ENCODE assay signal across 18 mouse cellular contexts in the genomic region with DNA sequence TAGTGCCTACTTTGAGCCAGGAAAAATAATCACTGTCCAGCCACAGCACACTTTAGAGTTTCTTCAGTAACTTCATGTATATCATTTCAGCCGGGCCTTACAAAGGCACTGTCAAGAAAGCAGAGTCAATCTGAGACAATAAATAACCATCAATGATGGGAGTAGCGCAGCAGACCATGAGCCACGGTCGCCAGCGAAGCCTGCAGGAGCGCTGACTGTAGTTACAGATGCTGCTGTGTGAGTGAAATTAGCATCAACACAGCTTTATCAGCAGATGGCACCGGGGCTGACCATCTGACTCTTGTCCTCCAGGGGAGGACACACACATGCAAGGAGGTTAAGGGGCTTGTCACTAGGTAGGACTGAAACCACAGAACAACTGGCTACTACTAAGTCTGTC. TPM values are rescaled to one million over a fixed set of nuclear protein-coding genes. Genes with fewer than 3 reads are reported as not detected.
DNase-seq lines count a peak whose midpoint lies in the region; ATAC-seq and TF ChIP-seq lines count a peak whose summit lies in the region.
"Had no signal": no experiment of that assay in that cellular context is flagged by ENCODE, and none has a peak within 500 bp of the region (broad histone marks: within the 10 kb centered on the region; RNA-seq: fewer than 3 reads in every experiment).

No protein-coding gene starts in this region.

- H3K4me2 ChIP-seq in hindbrain, embryonic 11.5 days (replicated peaks; ENCODE audit: low read depth, low read length) = no peak overlapping the region
- H3K4me2 ChIP-seq in midbrain, embryonic 12.5 days (replicated peaks) = peak overlapping the region; percentile 15; the same call in 1 of the 2 replicates
- H3K4me2 ChIP-seq in neural tube, embryonic 14.5 days (ENCODE audit: low read depth, low read length) = no peak overlapping the region
- H3K4me2 ChIP-seq in kidney, embryonic 15.5 days = no peak overlapping the region
- H3K4me2 ChIP-seq: embryonic facial prominence, embryonic 15.5 days; heart, embryonic 12.5 days; liver, embryonic 15.5 days had no signal

- no peak for DNase-seq in layer of hippocampus, adult 2 months (ENCODE audit: low spot score in 2 of 2)
- no peak for DNase-seq in layer of hippocampus, postnatal 25 days (ENCODE audit: extremely low spot score in 1 of 2, low spot score in 1 of 2)
- peak; percentile 34 for DNase-seq in hindbrain, embryonic 11.5 days (ENCODE audit: low spot score)
- no peak for DNase-seq in spleen, adult 12 weeks (ENCODE audit: low spot score)
- DNase-seq: adrenal gland, adult 8-10 months; cerebellum, adult 9-10 months; heart, postnatal 36 days; kidney, postnatal 10 days; lung, postnatal 10 days; thymus, postnatal 4 days had no signal

- no peaks in the 10 kb centered on the region for H3K27me3 ChIP-seq in hindbrain, embryonic 11.5 days (ENCODE audit: control insufficient read depth, insufficient read depth, low read length)
- 0 out of 2 replicates have a peak, but pooled peaks cover 4% of the 10 kb centered on the region for H3K27me3 ChIP-seq in midbrain, embryonic 12.5 days
- H3K27me3 ChIP-seq in neural tube, embryonic 14.5 days (ENCODE audit: control insufficient read depth, insufficient read depth, low read length) = no peaks in the 10 kb centered on the region
- no peaks in the 10 kb centered on the region for H3K27me3 ChIP-seq in kidney, embryonic 15.5 days
- H3K27me3 ChIP-seq: embryonic facial prominence, embryonic 15.5 days; heart, embryonic 12.5 days; liver, embryonic 15.5 days had no signal

- no peak for TF ChIP-seq CTCF in layer of hippocampus, adult 2 months (conservative IDR thresholded peaks at IDR 0.05)

- H3K9ac ChIP-seq in hindbrain, embryonic 11.5 days (ENCODE audit: low read depth, low read length) = no peak overlapping the region
- H3K9ac ChIP-seq in midbrain, embryonic 12.5 days (replicated peaks) = no peak overlapping the region
- no peak overlapping the region for H3K9ac ChIP-seq in neural tube, embryonic 14.5 days (replicated peaks; ENCODE audit: low read depth, low read length)
- no peak overlapping the region for H3K9ac ChIP-seq in kidney, embryonic 15.5 days
- H3K9ac ChIP-seq: embryonic facial prominence, embryonic 15.5 days; heart, embryonic 12.5 days; liver, embryonic 15.5 days had no signal

- H3K4me3 ChIP-seq in layer of hippocampus, adult 2 months = no peak overlapping the region
- H3K4me3 ChIP-seq in hindbrain, embryonic 11.5 days (ENCODE audit: low read depth, low read length) = no peak overlapping the region
- H3K4me3 ChIP-seq in midbrain, embryonic 12.5 days = no peak overlapping the region
- H3K4me3 ChIP-seq in neural tube, embryonic 14.5 days (ENCODE audit: low read depth, low read length) = no peak overlapping the region
- H3K4me3 ChIP-seq in kidney, embryonic 15.5 days (replicated peaks) = no peak overlapping the region
- H3K4me3 ChIP-seq: embryonic facial prominence, embryonic 15.5 days; forebrain, embryonic 10.5 days; heart, embryonic 12.5 days; liver, embryonic 15.5 days had no signal

- WGBS in hindbrain, embryonic 11.5 days = 52% methylated on average over 7 of the region's 7 CpGs
- 48% methylated on average over 7 of the region's 7 CpGs for WGBS in midbrain, embryonic 12.5 days
- 8% methylated on average over 7 of the region's 7 CpGs for WGBS in neural tube, embryonic 14.5 days
- 32% methylated on average over 7 of the region's 7 CpGs for WGBS in kidney, embryonic 15.5 days

- no peaks in the 10 kb centered on the region for H3K9me3 ChIP-seq in hindbrain, embryonic 11.5 days (ENCODE audit: control insufficient read depth, low read length)
- no peaks in the 10 kb centered on the region for H3K9me3 ChIP-seq in midbrain, embryonic 12.5 days
- H3K9me3 ChIP-seq in neural tube, embryonic 14.5 days (ENCODE audit: control insufficient read depth, low read length) = no peaks in the 10 kb centered on the region
- no peaks in the 10 kb centered on the region for H3K9me3 ChIP-seq in kidney, embryonic 15.5 days (replicated peaks)
- H3K9me3 ChIP-seq: embryonic facial prominence, embryonic 15.5 days; forebrain, embryonic 10.5 days; heart, embryonic 12.5 days; liver, embryonic 15.5 days had no signal

- no peaks in the 10 kb centered on the region for H3K36me3 ChIP-seq in hindbrain, embryonic 11.5 days (ENCODE audit: control insufficient read depth, insufficient read depth, low read length)
- no peaks in the 10 kb centered on the region for H3K36me3 ChIP-seq in midbrain, embryonic 12.5 days
- H3K36me3 ChIP-seq in neural tube, embryonic 14.5 days (ENCODE audit: control insufficient read depth, insufficient read depth, low read length) = no peaks in the 10 kb centered on the region
- peaks cover 11% of the 10 kb centered on the region; the same call in 1 of the 2 replicates for H3K36me3 ChIP-seq in kidney, embryonic 15.5 days

- peak overlapping the region; percentile 15; the same call in 1 of the 2 replicates for H3K27ac ChIP-seq in layer of hippocampus, adult 2 months
- peak overlapping the region; percentile 74 for H3K27ac ChIP-seq in hindbrain, embryonic 11.5 days (ENCODE audit: low read depth, low read length)
- H3K27ac ChIP-seq in midbrain, embryonic 12.5 days (replicated peaks) = peak overlapping the region; percentile 54
- peak overlapping the region; percentile 60 for H3K27ac ChIP-seq in neural tube, embryonic 14.5 days (ENCODE audit: low read depth, low read length)
- H3K27ac ChIP-seq in kidney, embryonic 15.5 days = no peak overlapping the region
- H3K27ac ChIP-seq: embryonic facial prominence, embryonic 15.5 days; forebrain, embryonic 10.5 days; liver, embryonic 15.5 days had no signal

- ATAC-seq in hindbrain, embryonic 11.5 days (ENCODE audit: low FRiP score) = peak; percentile 73
- ATAC-seq in midbrain, embryonic 12.5 days (ENCODE audit: low FRiP score, low read depth) = no peak; the same call in 1 of the 2 replicates
- ATAC-seq in neural tube, embryonic 14.5 days (ENCODE audit: low read depth) = peak; percentile 65
- no peak for ATAC-seq in kidney, embryonic 15.5 days (replicated peaks; ENCODE audit: low FRiP score)
- ATAC-seq: intestine, postnatal 0 days had no signal

- H3K4me1 ChIP-seq in hindbrain, embryonic 11.5 days (replicated peaks; ENCODE audit: control insufficient read depth, insufficient read depth, low read length) = peaks cover 20% of the 10 kb centered on the region
- H3K4me1 ChIP-seq in midbrain, embryonic 12.5 days = peaks cover 25% of the 10 kb centered on the region
- H3K4me1 ChIP-seq in neural tube, embryonic 14.5 days (ENCODE audit: control insufficient read depth, insufficient read depth, low read length) = peaks cover 27% of the 10 kb centered on the region
- peaks cover 52% of the 10 kb centered on the region for H3K4me1 ChIP-seq in kidney, embryonic 15.5 days

RNA-seq across cellular contexts. Expression of a gene that starts 54.3 kb away (rescaled TPM):
- total RNA-seq in layer of hippocampus, adult 2 months (2021) = 1 to 10 TPM; 2.0 to 2.5 TPM
- 1 to 10 TPM; 1.7 to 2.2 TPM for total RNA-seq in layer of hippocampus, postnatal 25 days (2021)
- 3.0 and 3.5 TPM in 2 replicates for polyA plus RNA-seq in hindbrain, embryonic 11.5 days (2014; fragmentation: Nextera tagmentation; extraction: Ambion mirVana)
- polyA plus RNA-seq in midbrain, embryonic 12.5 days (2016; fragmentation: Nextera tagmentation; extraction: Ambion mirVana) = 2.9 TPM in 2 replicates
- polyA plus RNA-seq in neural tube, embryonic 14.5 days (2014; fragmentation: Nextera tagmentation; extraction: Ambion mirVana) = 1.0 and 1.8 TPM in 2 replicates
- 35.5 and 36.9 TPM in 2 replicates for polyA plus RNA-seq in kidney, embryonic 15.5 days (2015; fragmentation: Nextera tagmentation; extraction: Ambion mirVana)

Comparison
In these comparisons a context has a peak if more than half of its experiments do, and no peak if none do; other contexts are left out.
1. ATAC-seq: peak in hindbrain, embryonic 11.5 days (single experiment) and neural tube, embryonic 14.5 days (single experiment); none in midbrain, embryonic 12.5 days (single experiment) and kidney, embryonic 15.5 days (single experiment).